Mouse (Mus musculus) central nervous system, embryonic 14 days (tissue): ENCODE measurements around the gene Gtf3c6. TPM values are rescaled to one million over a fixed set of nuclear protein-coding genes. Genes with fewer than 3 reads are reported as not detected.

ENCODE experiments used
- polyA plus RNA-seq: library from polyadenylated mRNA; depleted of rRNA; stranded (reverse); fragments of >200 nt; gene quantifications from 2 replicates; pipeline ENCODE4 v1.2.3, GENCODE M21; 2012; rRNA removed

Gtf3c6 gene
- 59.3 and 64.4 TPM in 2 replicates for polyA plus RNA-seq

GRCm38 (mm10) chr10:40257414-40258255, at the start of gene Gtf3c6:
Gene Gtf3c6, minus strand, starts transcription at chr10:40258108.

GRCm38 (mm10) chr10:40302140-40302985, 44.5 kb upstream of the Gtf3c6 start, which contains the start of gene Amd1:
Gene Amd1, minus strand, starts transcription at chr10:40302186.

GRCm38 (mm10) chr10:40246374-40247165, 11.3 kb downstream of the Gtf3c6 start, which contains the start of gene Rpf2:
Gene Rpf2, minus strand, starts transcription at chr10:40247036.

Other genes starting within 250 kb of the Gtf3c6 start
- gene Mfsd4b1, start 232.8 kb downstream of the Gtf3c6 start, polyA plus RNA-seq: 0.16 and 0.23 TPM in 2 replicates
- gene Slc16a10, start 115.8 kb downstream of the Gtf3c6 start, polyA plus RNA-seq: 3.8 and 5.4 TPM in 2 replicates
- gene Rpf2, start 11.1 kb downstream of the Gtf3c6 start, polyA plus RNA-seq: 27.9 and 31.1 TPM in 2 replicates
- 53.2 and 57.6 TPM in 2 replicates for gene Amd1, start 44.1 kb upstream of the Gtf3c6 start, polyA plus RNA-seq
- gene Cdk19, start 81.5 kb upstream of the Gtf3c6 start, polyA plus RNA-seq: 16.8 and 20.3 TPM in 2 replicates